Mouse (Mus musculus): ENCODE measurements at regions not wholly inside any gene's neighbourhood (a gene's known extent, or its start where the extent isn't known, plus 50 kb on each side); places are given as distances from the start of the nearest gene placed in this dataset.

DNA sequence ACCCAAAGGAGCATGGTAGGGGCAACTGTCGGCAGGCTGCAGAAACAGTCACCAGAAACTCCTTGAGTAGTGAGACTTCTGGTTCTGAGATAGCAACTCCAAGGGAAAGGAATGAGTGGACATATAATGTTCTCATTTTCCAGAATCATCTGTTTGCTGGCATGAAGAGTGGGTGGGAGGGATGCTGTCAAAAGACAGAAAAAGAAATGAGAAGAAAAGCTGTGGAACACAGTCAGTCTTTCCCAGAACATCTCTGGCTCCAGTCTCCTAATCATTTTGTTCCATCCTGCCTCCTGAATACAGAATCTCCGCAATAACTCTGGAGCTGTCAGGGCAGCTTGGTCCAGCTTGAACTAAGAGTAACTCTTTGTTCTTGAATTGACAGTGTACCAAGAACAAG lies 145.8 kb upstream of the Egfl6 start:
- Histone ChIP-seq H3K4me2 (replicated peaks; ENCODE audit: low read depth, low read length) (no peak overlapping the region), H3K27ac (ENCODE audit: low read depth, low read length) (no peak overlapping the region), H3K4me3 (ENCODE audit: low read length) (no peak overlapping the region), H3K9me3 (ENCODE audit: control insufficient read depth, low read length) (no peaks in the 10 kb centered on the region), H3K9ac (ENCODE audit: low read depth, low read length) (no peak overlapping the region), H3K4me1 (ENCODE audit: control insufficient read depth, insufficient read depth, low read length) (no peaks in the 10 kb centered on the region), H3K36me3 (ENCODE audit: control insufficient read depth, insufficient read depth, low read length) (no peaks in the 10 kb centered on the region), H3K27me3 (ENCODE audit: control insufficient read depth, insufficient read depth, low read length) (no peaks in the 10 kb centered on the region)
- 83% methylated on average over 2 of the region's 2 CpGs for WGBS
- ATAC-seq (ENCODE audit: low FRiP score, low TSS enrichment) = no peak

DNA sequence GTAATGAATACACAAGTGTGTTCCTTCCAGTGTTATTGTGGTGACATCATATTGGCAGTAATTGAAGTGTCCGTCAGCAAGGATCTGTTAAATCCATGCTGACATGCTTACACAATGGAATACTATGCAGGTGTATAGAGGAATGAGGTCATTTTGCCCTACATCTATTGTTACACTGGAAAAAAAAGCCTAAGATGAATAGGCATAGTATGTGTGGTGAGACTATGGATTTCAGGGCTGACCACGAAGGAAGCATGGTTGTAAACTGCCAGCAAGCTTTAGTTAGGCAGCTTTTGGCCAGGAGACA lies 143.1 kb upstream of the Egfl6 start:
- Histone ChIP-seq H3K4me1 (ENCODE audit: control insufficient read depth, insufficient read depth, low read length) (no peaks in the 10 kb centered on the region), H3K9ac (ENCODE audit: low read depth, low read length) (no peak overlapping the region), H3K9me3 (ENCODE audit: control insufficient read depth, low read length) (no peaks in the 10 kb centered on the region), H3K4me2 (replicated peaks; ENCODE audit: low read depth, low read length) (no peak overlapping the region), H3K27me3 (ENCODE audit: control insufficient read depth, insufficient read depth, low read length) (no peaks in the 10 kb centered on the region), H3K4me3 (ENCODE audit: low read length) (no peak overlapping the region), H3K36me3 (ENCODE audit: control insufficient read depth, insufficient read depth, low read length) (no peaks in the 10 kb centered on the region), H3K27ac (ENCODE audit: low read depth, low read length) (no peak overlapping the region)
- 87% methylated on average over 2 of the region's 2 CpGs for WGBS
- no peak for ATAC-seq (ENCODE audit: low FRiP score, low TSS enrichment)

DNA sequence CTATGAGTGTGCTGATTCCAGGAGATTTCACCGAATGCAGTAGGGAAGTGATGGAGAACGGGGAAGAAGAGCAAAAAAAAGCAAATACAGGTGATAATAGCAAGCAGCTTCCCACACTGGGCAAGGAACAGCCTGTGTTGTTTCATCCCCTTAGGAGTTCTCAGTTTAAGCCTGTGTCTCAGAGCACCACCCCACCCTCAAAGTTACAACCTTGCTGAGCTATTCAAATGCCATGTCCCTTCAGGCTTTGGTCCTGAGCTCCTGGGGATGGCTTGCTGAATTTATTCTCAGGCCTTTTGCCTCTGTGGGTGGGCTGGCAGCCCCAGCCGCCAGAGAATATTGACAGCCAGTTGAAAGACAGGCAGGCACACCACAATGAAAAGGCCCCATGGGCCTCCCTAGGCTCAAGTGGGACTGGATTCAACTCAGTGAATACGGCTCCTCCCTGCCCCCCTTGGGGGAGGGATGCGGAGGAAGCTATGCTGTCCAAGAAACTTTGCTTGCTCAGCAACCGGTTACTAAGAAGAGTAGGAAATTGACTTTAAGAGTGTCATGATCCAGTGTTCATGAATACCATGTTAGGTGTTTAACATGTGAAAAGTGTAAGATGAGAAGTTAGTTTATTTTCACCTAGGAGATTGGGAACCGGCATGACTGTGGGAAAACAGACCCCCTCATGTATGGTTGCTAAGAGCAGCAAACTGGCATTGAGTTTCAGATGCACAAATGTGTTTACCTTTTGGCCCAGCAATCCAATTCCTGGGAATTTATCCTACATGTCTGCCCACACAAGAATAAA lies 142.5 kb upstream of the Egfl6 start:
- 0 out of 2 replicates have a peak, but pooled peaks have one; percentile 32 for ATAC-seq (ENCODE audit: low FRiP score, low TSS enrichment)
- WGBS = 44% methylated on average over 7 of the region's 7 CpGs

DNA sequence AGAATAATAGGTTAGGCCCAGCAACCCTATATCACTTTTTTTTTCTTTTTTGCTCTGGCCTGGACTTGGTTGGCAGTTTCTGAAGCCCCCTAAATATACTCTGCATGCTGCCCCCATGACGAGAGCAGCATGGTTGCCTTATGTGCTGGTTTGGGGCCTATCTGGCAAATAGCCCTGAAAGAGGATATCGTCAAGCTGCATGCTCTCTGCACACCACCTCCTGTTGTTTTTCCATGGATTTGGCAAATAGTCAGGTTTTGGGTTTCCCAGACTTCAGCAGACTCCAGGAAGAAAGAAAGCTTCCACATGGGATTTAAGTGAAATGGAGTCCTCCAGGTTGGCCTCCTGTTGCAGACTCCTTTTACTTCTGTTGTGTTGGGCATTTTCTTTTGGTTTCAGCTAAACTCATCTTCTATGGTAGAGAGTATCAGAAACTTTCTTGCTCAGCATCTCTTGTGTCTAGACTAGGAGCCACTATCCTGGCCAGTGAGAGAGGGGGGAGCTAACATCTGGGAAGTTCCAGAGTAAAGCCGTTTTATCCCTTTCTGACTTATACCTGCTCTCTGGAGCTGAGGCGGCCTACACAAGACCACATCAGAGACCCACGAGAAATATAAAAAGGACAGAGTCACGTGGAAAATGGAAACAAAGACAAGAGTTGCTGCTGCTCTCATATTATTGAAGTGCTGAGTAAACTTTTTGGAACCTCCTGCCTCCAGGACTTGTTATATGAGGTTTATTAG lies 140.4 kb upstream of the Egfl6 start:
- H3K9ac ChIP-seq (ENCODE audit: low read depth, low read length) = no peak overlapping the region
- WGBS = 71% methylated on average over 6 of the region's 6 CpGs
- no peak overlapping the region for H3K4me3 ChIP-seq (ENCODE audit: low read length)
- no peaks in the 10 kb centered on the region for H3K4me1 ChIP-seq (ENCODE audit: control insufficient read depth, insufficient read depth, low read length)
- no peaks in the 10 kb centered on the region; the same call in 1 of the 2 replicates for H3K27me3 ChIP-seq (ENCODE audit: control insufficient read depth, insufficient read depth, low read length)
- no peak overlapping the region for H3K27ac ChIP-seq (ENCODE audit: low read depth, low read length)
- no peak overlapping the region for H3K4me2 ChIP-seq (replicated peaks; ENCODE audit: low read depth, low read length)
- H3K9me3 ChIP-seq (ENCODE audit: control insufficient read depth, low read length) = no peaks in the 10 kb centered on the region
- no peak for ATAC-seq (ENCODE audit: low FRiP score, low TSS enrichment)
- H3K36me3 ChIP-seq (ENCODE audit: control insufficient read depth, insufficient read depth, low read length) = no peaks in the 10 kb centered on the region

More for the DNA sequence above, 142.5 kb upstream of the Egfl6 start:
- Histone ChIP-seq H3K4me3 (ENCODE audit: low read length) (no peak overlapping the region), H3K27ac (ENCODE audit: low read depth, low read length) (no peak overlapping the region), H3K4me1 (ENCODE audit: control insufficient read depth, insufficient read depth, low read length) (no peaks in the 10 kb centered on the region), H3K4me2 (replicated peaks; ENCODE audit: low read depth, low read length) (no peak overlapping the region), H3K27me3 (ENCODE audit: control insufficient read depth, insufficient read depth, low read length) (no peaks in the 10 kb centered on the region), H3K36me3 (ENCODE audit: control insufficient read depth, insufficient read depth, low read length) (no peaks in the 10 kb centered on the region), H3K9ac (ENCODE audit: low read depth, low read length) (no peak overlapping the region), H3K9me3 (ENCODE audit: control insufficient read depth, low read length) (no peaks in the 10 kb centered on the region)

- Histone ChIP-seq H3K4me3 (ENCODE audit: low read length) (no peak overlapping the region), H3K9me3 (ENCODE audit: control insufficient read depth, low read length) (no peaks in the 10 kb centered on the region), H3K4me1 (ENCODE audit: control insufficient read depth, insufficient read depth, low read length) (no peaks in the 10 kb centered on the region), H3K9ac (ENCODE audit: low read depth, low read length) (no peak overlapping the region), H3K27me3 (ENCODE audit: control insufficient read depth, insufficient read depth, low read length) (no peaks in the 10 kb centered on the region; the same call in 1 of the 2 replicates), H3K27ac (ENCODE audit: low read depth, low read length) (no peak overlapping the region), H3K4me2 (replicated peaks; ENCODE audit: low read depth, low read length) (no peak overlapping the region), H3K36me3 (ENCODE audit: control insufficient read depth, insufficient read depth, low read length) (no peaks in the 10 kb centered on the region)
- ATAC-seq (ENCODE audit: low FRiP score, low TSS enrichment) = no peak
These were observed 132.6 kb upstream of the Egfl6 start for GRCm38 (mm10) chrX:166718075-166718474.

GRCm38 (mm10) chrX:166709306-166709705 lies 123.8 kb upstream of the Egfl6 start:
- Histone ChIP-seq H3K9ac (ENCODE audit: low read depth, low read length) (no peak overlapping the region), H3K27me3 (ENCODE audit: control insufficient read depth, insufficient read depth, low read length) (no peaks in the 10 kb centered on the region), H3K4me3 (ENCODE audit: low read length) (no peak overlapping the region), H3K9me3 (ENCODE audit: control insufficient read depth, low read length) (no peaks in the 10 kb centered on the region), H3K4me2 (replicated peaks; ENCODE audit: low read depth, low read length) (no peak overlapping the region), H3K4me1 (ENCODE audit: control insufficient read depth, insufficient read depth, low read length) (no peaks in the 10 kb centered on the region), H3K36me3 (ENCODE audit: control insufficient read depth, insufficient read depth, low read length) (no peaks in the 10 kb centered on the region), H3K27ac (ENCODE audit: low read depth, low read length) (no peak overlapping the region)
- no peak for ATAC-seq (ENCODE audit: low FRiP score, low TSS enrichment)
- 79% methylated on average over 2 of the region's 2 CpGs for WGBS

- no peaks in the 10 kb centered on the region for H3K27me3 ChIP-seq (ENCODE audit: control insufficient read depth, insufficient read depth, low read length)
- 65% methylated on average over 1 of the region's 1 CpGs for WGBS
- H3K36me3 ChIP-seq (ENCODE audit: control insufficient read depth, insufficient read depth, low read length) = no peaks in the 10 kb centered on the region
These were observed 122.6 kb upstream of the Egfl6 start for GRCm38 (mm10) chrX:166708106-166708505.

GRCm38 (mm10) chrX:166707029-166707428 lies 121.5 kb upstream of the Egfl6 start:
- Histone ChIP-seq H3K9me3 (ENCODE audit: control insufficient read depth, low read length) (no peaks in the 10 kb centered on the region), H3K4me1 (ENCODE audit: control insufficient read depth, insufficient read depth, low read length) (no peaks in the 10 kb centered on the region), H3K27ac (ENCODE audit: low read depth, low read length) (no peak overlapping the region), H3K36me3 (ENCODE audit: control insufficient read depth, insufficient read depth, low read length) (no peaks in the 10 kb centered on the region), H3K27me3 (ENCODE audit: control insufficient read depth, insufficient read depth, low read length) (no peaks in the 10 kb centered on the region), H3K4me3 (ENCODE audit: low read length) (no peak overlapping the region), H3K9ac (ENCODE audit: low read depth, low read length) (no peak overlapping the region), H3K4me2 (replicated peaks; ENCODE audit: low read depth, low read length) (no peak overlapping the region)
- WGBS = 56% methylated on average over 1 of the region's 1 CpGs
- no peak for ATAC-seq (ENCODE audit: low FRiP score, low TSS enrichment)

More at GRCm38 (mm10) chrX:166708106-166708505, 122.6 kb upstream of the Egfl6 start:
- Histone ChIP-seq H3K27ac (ENCODE audit: low read depth, low read length) (no peak overlapping the region), H3K4me3 (ENCODE audit: low read length) (no peak overlapping the region), H3K4me1 (ENCODE audit: control insufficient read depth, insufficient read depth, low read length) (no peaks in the 10 kb centered on the region), H3K4me2 (replicated peaks; ENCODE audit: low read depth, low read length) (no peak overlapping the region), H3K9ac (ENCODE audit: low read depth, low read length) (no peak overlapping the region), H3K9me3 (ENCODE audit: control insufficient read depth, low read length) (no peaks in the 10 kb centered on the region)
- no peak for ATAC-seq (ENCODE audit: low FRiP score, low TSS enrichment)

DNA sequence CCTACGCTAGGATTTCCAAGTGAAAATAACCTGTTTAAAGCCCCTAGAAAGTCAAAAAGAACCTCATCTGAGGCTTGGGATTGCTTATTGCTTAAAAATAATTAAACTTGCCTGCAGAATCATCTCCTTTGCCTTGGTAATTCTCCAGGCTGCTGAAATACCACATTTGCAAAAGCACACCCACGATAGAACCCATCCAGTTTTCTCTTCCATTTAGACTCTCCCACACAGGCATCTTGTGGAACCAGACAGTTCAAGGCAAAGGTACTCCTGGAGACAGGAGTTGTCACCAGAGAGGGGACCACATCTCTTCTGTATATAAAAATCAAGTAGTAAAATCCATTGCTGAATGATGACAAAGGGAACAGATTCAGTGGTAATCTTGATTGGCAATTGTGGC lies 118.8 kb upstream of the Egfl6 start:
- 90% methylated on average over 2 of the region's 2 CpGs for WGBS
- H3K27ac ChIP-seq (ENCODE audit: low read depth, low read length) = no peak overlapping the region
- no peak for ATAC-seq (ENCODE audit: low FRiP score, low TSS enrichment)

More for the DNA sequence above, 118.8 kb upstream of the Egfl6 start:
- no peaks in the 10 kb centered on the region for H3K4me1 ChIP-seq (ENCODE audit: control insufficient read depth, insufficient read depth, low read length)
- no peak overlapping the region for H3K4me3 ChIP-seq (ENCODE audit: low read length)
- no peaks in the 10 kb centered on the region for H3K9me3 ChIP-seq (ENCODE audit: control insufficient read depth, low read length)
- H3K9ac ChIP-seq (ENCODE audit: low read depth, low read length) = no peak overlapping the region
- no peaks in the 10 kb centered on the region for H3K27me3 ChIP-seq (ENCODE audit: control insufficient read depth, insufficient read depth, low read length)
- H3K4me2 ChIP-seq (replicated peaks; ENCODE audit: low read depth, low read length) = no peak overlapping the region
- H3K36me3 ChIP-seq (ENCODE audit: control insufficient read depth, insufficient read depth, low read length) = no peaks in the 10 kb centered on the region

All from kidney, embryonic 14.5 days (tissue).